Mouse (Mus musculus) kidney, adult 8-10 months (tissue): ENCODE measurements at regions not wholly inside any gene's neighbourhood (a gene's known extent, or its start where the extent isn't known, plus 50 kb on each side); places are given as distances from the start of the nearest gene placed in this dataset.

ENCODE experiments used
- DNase-seq, 2 experiments: peaks; one replicate each; pipeline ENCODE4 v3.0.0; 2022

DNA sequence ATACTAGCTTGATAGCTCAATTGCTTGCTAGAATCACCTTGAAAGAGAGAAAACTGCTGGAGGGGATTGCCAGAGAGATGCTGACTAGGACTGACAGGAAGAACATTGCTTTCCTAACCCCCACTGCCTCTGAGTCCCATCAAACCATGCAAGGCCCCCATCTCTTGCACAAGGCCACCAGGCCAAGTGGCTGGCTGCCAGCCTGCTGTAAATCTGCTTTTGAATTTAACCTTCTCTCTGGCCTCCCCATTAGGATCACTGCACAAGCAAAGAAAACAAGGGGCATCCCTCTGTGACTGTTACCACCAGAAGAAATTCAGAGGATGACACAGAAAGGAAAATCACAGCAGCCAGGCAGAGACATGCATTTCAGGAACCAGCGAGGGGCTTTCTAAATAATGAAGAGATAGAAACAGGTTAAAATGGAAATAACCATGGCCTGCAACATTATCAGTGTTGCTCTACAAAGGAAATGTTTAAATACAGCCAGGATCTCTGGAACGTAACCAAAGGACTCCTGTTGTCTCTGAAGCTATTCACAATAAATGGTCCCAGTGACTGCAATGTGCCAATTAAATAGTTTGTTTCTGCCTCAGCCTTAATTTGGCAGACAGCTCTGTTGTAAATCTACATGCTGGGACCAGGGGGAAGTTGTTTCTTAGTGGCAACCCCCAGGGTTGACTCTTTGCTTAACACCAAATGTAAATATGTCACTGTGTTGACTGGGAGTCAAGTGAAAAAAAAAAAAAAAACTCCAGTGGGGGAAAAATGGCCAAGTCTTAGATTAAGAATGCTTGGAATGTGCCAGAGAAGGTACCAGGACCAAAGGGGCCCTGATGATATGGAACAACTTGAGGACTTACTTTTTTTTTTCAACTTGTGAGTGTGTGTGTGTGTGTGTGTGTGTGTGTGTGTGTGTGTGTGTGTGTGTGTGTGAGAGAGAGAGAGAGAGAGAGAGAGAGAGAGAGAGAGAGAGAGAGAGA is 233.9 kb upstream of the Epha4 start:
- DNase-seq, result peak in 1 of 2 experiments; percentile 14

- DNase-seq, result no peak
These were observed 217.2 kb upstream of the Epha4 start for GRCm38 (mm10) chr1:77732099-77732498.

DNA sequence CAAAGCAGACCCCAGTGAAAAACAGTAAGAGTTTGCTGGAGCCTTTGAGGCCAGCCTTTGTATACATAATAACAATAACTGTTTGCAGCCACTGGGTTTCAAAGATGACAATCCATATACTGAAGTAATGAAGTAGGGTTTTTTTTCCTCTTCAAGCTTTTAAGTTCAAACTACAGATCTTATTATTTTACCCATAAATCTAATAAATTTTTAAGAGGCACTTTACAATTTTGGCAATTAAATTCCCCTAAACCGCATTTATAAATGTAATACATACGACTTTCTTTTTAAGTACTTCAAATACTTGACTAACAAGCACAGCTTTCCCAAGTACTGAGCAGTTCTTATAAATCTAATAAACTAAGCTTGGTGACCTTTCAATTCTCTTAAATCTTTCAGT is 212.7 kb upstream of the Epha4 start:
- no peak for DNase-seq

DNA sequence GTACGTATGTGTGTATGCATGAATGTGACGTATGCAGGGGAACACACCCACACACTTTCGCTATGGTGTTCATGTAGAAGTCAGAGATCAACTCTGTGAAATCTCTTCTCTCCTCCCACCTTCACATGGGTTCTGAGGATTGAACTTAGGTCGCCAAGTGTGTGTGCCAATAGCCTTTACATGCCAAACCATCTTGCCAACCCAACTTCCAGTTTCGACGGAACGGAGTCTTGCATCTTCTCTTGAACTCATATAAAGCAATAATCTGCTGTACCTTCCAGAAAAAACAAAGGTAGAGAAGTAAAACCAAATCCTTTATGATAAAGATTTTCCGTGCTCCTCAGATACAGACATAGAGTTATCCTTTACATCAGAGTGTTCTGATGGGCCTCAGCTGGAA is 208.4 kb upstream of the Epha4 start:
- no peak for DNase-seq

GRCm38 (mm10) chr1:77720859-77721258 is 206.0 kb upstream of the Epha4 start:
- no peak for DNase-seq

GRCm38 (mm10) chr1:77713001-77713400 is 198.1 kb upstream of the Epha4 start:
- DNase-seq, result no peak

DNA sequence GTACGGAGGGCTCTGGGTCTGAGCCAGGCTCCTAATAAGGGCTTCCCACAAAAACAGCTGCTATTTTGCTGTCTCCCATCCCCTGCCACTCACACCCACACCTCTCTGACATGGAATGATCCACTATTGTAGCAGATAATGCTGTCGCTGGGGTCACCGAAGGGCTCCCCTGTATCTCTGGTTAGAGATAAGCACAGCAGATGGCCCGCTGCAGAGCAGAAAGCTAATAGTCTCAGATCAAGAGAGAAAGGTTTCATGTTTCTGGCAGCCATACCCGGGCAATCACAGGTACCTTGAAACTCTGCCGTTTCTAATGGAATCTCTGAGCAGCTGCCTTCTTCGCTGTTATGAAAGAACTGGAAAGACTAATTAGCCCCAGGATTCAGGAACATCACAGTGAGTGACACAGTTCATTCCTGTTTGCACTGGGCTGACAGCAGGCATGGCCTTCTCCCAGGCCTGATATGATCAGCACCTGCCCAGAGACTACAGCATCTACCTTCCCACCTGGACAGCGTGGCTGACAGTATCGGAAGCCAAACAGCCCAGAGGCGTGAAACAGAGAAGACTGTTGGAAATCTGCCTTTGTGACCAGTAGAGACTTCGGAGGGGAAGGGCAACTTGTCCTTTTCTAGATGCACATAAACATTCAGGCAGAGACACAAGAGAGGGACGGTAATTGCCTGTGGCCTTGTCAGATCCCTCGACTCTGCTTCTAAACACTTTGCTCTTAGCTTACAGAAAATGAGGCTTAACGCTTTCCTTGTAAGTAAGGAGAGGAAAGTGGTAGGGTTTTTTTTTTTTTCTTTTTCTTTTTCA is 193.5 kb upstream of the Epha4 start:
- no peak for DNase-seq

- DNase-seq, result no peak
These were observed 180.5 kb upstream of the Epha4 start for GRCm38 (mm10) chr1:77695228-77696018.

DNA sequence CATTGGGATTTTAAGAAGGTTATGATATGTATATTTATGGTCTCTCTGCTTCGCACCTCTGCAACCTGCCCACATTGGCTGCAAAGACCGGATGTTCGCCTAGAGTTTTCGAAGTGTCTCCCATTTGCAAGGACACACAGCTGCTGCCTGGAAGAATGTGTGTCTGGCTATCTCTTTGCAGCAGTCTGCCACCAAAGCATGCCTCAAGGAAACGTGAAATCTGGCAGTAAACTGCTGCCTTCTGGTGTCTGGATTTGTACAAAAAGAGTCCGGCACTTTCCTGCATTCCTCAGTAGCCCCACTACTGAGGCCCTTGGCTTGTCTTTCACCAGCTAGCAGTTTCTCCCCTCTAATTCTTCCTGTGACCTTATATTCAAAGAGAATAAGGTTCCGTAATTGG is 148.5 kb upstream of the Epha4 start:
- no peak for DNase-seq

DNA sequence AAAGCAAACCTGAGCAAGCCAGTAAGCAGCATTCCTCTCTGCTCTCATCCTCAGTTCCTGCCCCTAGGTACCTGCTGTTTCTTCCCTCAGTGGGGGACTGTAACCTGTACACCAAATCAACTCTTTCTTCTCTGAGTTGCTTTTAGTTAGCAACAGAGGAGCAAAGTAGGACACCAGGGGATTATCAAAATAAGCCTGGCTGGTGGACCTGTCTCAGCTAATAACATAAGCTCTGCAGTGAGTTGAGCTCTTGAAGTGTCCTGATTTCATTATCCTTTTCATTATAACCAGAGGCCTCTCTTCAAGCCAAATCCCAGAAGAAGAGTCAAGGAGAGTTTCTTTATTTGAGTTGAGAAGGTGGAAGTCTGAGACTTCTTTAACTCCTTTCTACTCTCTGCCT is 145.5 kb upstream of the Epha4 start:
- no peak for DNase-seq

GRCm38 (mm10) chr1:77637025-77637424 is 122.1 kb upstream of the Epha4 start:
- DNase-seq, result no peak

GRCm38 (mm10) chr1:77629496-77630281 is 114.8 kb upstream of the Epha4 start:
- DNase-seq, result no peak

DNA sequence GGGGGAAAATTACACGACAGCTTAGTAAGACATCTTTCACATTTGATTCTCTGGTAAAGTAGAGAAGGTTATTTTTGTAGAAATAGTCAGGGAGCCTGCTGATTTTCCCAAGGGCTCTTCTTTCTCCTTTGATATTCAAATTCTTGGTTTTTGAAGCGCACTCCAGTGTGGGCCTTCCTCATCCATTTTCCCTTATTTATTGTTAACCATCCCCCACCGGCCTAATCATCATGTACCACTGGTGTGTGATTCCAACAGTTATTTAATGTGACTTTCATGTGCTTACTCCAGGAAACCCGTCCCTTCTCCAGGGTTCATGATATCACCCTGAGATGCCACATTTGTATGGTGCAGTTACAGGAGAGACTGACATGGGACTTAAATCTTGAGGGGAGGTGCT is 114.0 kb upstream of the Epha4 start:
- no peak for DNase-seq

DNA sequence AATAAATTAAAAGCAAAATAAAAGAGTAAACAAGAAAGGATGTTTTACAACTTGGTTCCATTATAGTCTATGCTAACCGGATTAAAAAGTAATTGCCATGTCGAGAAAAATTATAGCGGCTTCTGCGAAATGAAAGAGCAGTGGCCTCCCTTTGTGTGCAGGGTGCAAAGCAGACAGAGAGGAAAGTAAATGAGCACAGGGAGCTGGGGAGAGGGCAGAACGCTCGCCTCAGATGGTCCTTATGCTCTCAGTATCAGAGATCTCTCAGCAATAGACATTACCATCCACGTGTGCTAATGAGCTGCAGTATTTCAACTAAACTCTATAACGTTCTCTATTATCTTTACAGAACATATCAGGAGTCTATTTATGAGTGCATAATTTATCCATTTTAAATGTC is 102.6 kb upstream of the Epha4 start:
- DNase-seq, result no peak

GRCm38 (mm10) chr1:77600509-77600908 is 85.6 kb upstream of the Epha4 start:
- no peak for DNase-seq

DNA sequence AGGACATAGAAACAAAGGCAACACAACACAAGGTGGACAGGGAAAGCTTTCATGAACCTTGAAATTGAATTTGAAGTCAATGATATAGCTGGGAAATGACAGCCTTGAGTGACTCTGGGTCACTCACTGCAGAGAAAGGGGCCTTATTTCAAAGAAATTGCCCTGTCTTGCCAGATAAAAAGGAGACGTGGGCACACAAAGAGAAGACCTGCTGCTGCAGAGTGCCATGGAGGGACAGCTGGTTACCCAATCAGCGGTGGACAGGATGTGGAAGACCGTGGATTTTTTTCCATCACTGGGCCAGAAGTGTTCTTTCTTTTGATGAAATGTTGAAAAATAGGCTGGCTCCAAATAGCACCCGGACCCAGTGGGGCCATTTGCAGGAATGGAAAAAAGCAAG is 77.8 kb upstream of the Epha4 start:
- DNase-seq, result no peak

- DNase-seq, result no peak
These were observed 77.4 kb upstream of the Epha4 start for GRCm38 (mm10) chr1:77592248-77592647.

DNA sequence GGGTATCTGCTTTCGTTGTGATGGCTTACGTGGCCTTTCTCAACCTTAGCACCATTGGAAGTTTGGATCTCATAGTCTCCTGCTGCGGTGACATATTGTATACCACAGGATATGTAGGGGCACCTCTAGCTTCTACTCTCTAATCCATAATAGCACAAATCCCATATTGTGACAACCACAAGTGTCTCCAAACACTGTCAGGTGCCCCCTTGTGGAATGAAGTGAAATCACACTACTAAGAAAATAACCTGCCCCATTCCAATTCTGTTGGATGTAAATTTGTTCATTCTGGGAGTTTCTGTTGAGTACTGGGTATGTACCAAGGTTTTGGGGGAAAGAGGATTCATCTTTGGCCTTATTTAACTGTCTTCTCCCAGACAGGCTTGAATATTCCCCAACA is 74.5 kb upstream of the Epha4 start:
- DNase-seq, result no peak

DNA sequence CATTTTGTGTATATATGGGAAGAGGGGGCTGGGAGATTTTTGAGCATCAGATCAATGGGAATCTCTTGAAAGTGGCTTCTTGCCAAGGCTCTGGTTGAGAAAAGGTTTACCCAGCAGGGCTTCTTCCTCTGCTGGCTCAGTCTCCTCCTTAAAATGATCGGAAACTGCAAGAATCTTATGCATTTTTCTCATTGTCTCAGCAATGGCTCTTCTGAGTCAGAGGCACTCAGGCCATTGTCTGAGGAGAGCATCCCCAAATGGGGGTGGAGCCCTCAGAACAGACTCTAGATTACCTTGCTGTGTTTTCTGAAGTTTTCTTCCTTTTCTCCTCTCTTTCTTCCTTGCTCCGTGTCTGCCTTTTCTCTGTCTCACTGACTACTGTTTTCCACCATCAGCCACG is 70.6 kb upstream of the Epha4 start:
- no peak for DNase-seq

DNA sequence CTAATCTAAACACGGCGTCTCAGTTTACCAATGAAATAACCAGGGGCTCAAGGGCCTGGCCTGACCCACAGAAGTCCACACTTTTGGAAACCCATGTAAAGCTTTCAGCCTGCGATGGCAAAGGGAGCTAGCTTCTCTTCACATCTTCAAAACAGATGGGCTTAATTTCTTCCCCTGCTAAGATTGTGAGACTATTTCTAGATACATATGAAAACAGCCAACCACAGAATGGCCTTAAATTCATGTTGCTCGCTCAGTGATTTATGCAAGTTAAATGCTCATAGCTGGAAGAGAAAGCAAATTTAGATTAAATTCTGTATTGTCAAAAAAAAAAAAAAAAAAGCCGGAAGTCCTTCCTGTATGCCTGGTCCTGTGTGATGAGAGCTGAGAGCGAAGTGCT is 53.2 kb upstream of the Epha4 start:
- no peak for DNase-seq

DNA sequence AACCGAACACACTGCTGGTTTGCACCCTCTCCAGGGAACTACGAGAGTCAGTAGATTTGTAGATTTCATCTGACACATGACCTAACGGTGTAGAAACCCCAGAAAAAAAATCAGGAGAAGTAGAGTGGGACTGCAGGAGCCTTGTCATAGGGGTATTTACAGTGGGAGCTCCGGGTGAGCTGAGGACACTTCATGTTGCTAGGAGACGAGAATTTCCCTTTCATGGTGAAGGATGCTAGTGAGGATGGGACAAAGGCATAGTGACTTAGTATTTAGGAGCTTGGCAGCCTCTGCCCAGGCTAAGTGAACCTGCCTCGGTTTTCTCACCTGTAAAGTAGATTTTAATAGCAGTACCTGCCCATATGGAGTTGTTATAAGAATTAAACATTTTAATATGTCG is 52.8 kb upstream of the Epha4 start:
- no peak for DNase-seq
